Mouse (Mus musculus): ENCODE data around the gene Erc2. TPM values are rescaled to one million over a fixed set of nuclear protein-coding genes. Genes with fewer than 3 reads are reported as not detected.

Erc2 gene
- total and polyA plus RNA-seq, 3 experiments: not detected

- in situ Hi-C loops (cut with MboI; ENCODE audit: low pct_ligation_motif_present, low pct_unique_long_range_greater_than_20kb, low sequenced_read_pairs): no loop called here
- H3K9ac ChIP-seq (ENCODE audit: insufficient read depth, low read depth): no peak overlapping the region
- peaks cover 0 to 5% of the 10 kb centered on the region in 2 experiments; a peak in 1 of 4 replicates for H3K4me1 ChIP-seq (ENCODE audit: control insufficient read depth in 1 of 2, insufficient read depth in 2 of 2)
- no peak overlapping the region for H3K27ac ChIP-seq (ENCODE audit: insufficient read depth, low read depth)
- TF ChIP-seq POLR2A (IDR thresholded peaks at IDR 0.05; ENCODE audit: low read depth, low read length): no peak
- TF ChIP-seq KAT2A (IDR thresholded peaks at IDR 0.05; ENCODE audit: insufficient replicate concordance, low read length): no peak
- no peak for TF ChIP-seq SIN3A (IDR thresholded peaks at IDR 0.05; ENCODE audit: low read length)
- TF ChIP-seq MYC (IDR thresholded peaks at IDR 0.05; ENCODE audit: low read depth, low read length): no peak
- TF ChIP-seq ETS1 (conservative IDR thresholded peaks at IDR 0.05; ENCODE audit: low read depth, low read length): no peak
- no peak for TF ChIP-seq ELF1 (IDR thresholded peaks at IDR 0.05; ENCODE audit: low read depth, low read length)
- TF ChIP-seq ZKSCAN1 (IDR thresholded peaks at IDR 0.05; ENCODE audit: borderline replicate concordance, low read depth, low read length): no peak
- no peak for TF ChIP-seq MEF2A (IDR thresholded peaks at IDR 0.05; ENCODE audit: borderline replicate concordance, low read depth, low read length)
- no peak for TF ChIP-seq RCOR1 (conservative IDR thresholded peaks at IDR 0.05; ENCODE audit: low read depth, low read length)
- TF ChIP-seq IRF4 (IDR thresholded peaks at IDR 0.05; ENCODE audit: low read depth, low read length): no peak
- no peak for TF ChIP-seq USF1 (IDR thresholded peaks at IDR 0.05; ENCODE audit: low read depth, low read length)
- no peak for TF ChIP-seq NELFE (IDR thresholded peaks at IDR 0.05; ENCODE audit: low read depth, low read length)
- H3K9me3 ChIP-seq (replicated peaks; ENCODE audit: low read length): no peaks in the 10 kb centered on the region
- no peaks in the 10 kb centered on the region for H3K79me2 ChIP-seq (replicated peaks; ENCODE audit: control insufficient read depth, extremely low read depth, insufficient read depth, poor library complexity, severe bottlenecking)
- no peak overlapping the region for H3K4me3 ChIP-seq (replicated peaks in 1 of 3; ENCODE audit: low read depth in 2 of 3, low read length in 2 of 3, poor library complexity in 1 of 3)
- dilution Hi-C loops (cut with MboI; ENCODE audit: extremely low pct_ligation_motif_present, extremely low pct_unique_long_range_greater_than_20kb, low sequenced_read_pairs): no loop called here
- DNase-seq (ENCODE audit: extremely low read depth): no peak
- no peak overlapping the region for H3K4me2 ChIP-seq (ENCODE audit: insufficient read depth, low read depth, poor library complexity, severe bottlenecking)
- H3K36me3 ChIP-seq (replicated peaks in 1 of 2; ENCODE audit: control insufficient read depth in 1 of 2, insufficient read depth in 1 of 2, low read length in 1 of 2): no peaks in the 10 kb centered on the region
- H3K27me3 ChIP-seq (replicated peaks): no peaks in the 10 kb centered on the region
Measured at GRCm38 (mm10) chr14:27975661-27976060, 353.4 kb downstream of the Erc2 start.

GRCm38 (mm10) chr14:27984758-27985157 is 362.5 kb downstream of the Erc2 start:
- Histone ChIP-seq H3K27ac (ENCODE audit: insufficient read depth, low read depth) (no peak overlapping the region), H3K9me3 (replicated peaks; ENCODE audit: low read length) (no peaks in the 10 kb centered on the region), H3K27me3 (replicated peaks) (no peaks in the 10 kb centered on the region), H3K4me2 (ENCODE audit: insufficient read depth, low read depth, poor library complexity, severe bottlenecking) (no peak overlapping the region), H3K4me3 (replicated peaks in 1 of 3; ENCODE audit: low read depth in 2 of 3, low read length in 2 of 3, poor library complexity in 1 of 3) (no peak overlapping the region), H3K4me1 (ENCODE audit: control insufficient read depth in 1 of 2, insufficient read depth in 2 of 2) (no peaks in the 10 kb centered on the region; a peak in 1 of 4 replicates), H3K9ac (ENCODE audit: insufficient read depth, low read depth) (no peak overlapping the region), H3K79me2 (replicated peaks; ENCODE audit: control insufficient read depth, extremely low read depth, insufficient read depth, poor library complexity, severe bottlenecking) (no peaks in the 10 kb centered on the region), H3K36me3 (replicated peaks in 1 of 2; ENCODE audit: control insufficient read depth in 1 of 2, insufficient read depth in 1 of 2, low read length in 1 of 2) (no peaks in the 10 kb centered on the region)
- TF ChIP-seq ZKSCAN1 (IDR thresholded peaks at IDR 0.05; ENCODE audit: borderline replicate concordance, low read depth, low read length) (no peak), ETS1 (conservative IDR thresholded peaks at IDR 0.05; ENCODE audit: low read depth, low read length) (no peak), MXI1 (IDR thresholded peaks at IDR 0.05; ENCODE audit: low read depth, low read length) (no peak)
- in situ Hi-C loops (cut with MboI; ENCODE audit: low pct_ligation_motif_present, low pct_unique_long_range_greater_than_20kb, low sequenced_read_pairs) (no loop called here), dilution Hi-C loops (cut with MboI; ENCODE audit: extremely low pct_ligation_motif_present, extremely low pct_unique_long_range_greater_than_20kb, low sequenced_read_pairs) (no loop called here)
- DNase-seq (ENCODE audit: extremely low read depth): no peak

GRCm38 (mm10) chr14:27985201-27985600 is 363.0 kb downstream of the Erc2 start:
- Histone ChIP-seq H3K27me3 (replicated peaks) (no peaks in the 10 kb centered on the region), H3K4me1 (ENCODE audit: control insufficient read depth in 1 of 2, insufficient read depth in 2 of 2) (no peaks in the 10 kb centered on the region; a peak in 1 of 4 replicates), H3K36me3 (replicated peaks in 1 of 2; ENCODE audit: control insufficient read depth in 1 of 2, insufficient read depth in 1 of 2, low read length in 1 of 2) (no peaks in the 10 kb centered on the region), H3K9ac (ENCODE audit: insufficient read depth, low read depth) (no peak overlapping the region), H3K27ac (ENCODE audit: insufficient read depth, low read depth) (no peak overlapping the region), H3K9me3 (replicated peaks; ENCODE audit: low read length) (no peaks in the 10 kb centered on the region), H3K79me2 (replicated peaks; ENCODE audit: control insufficient read depth, extremely low read depth, insufficient read depth, poor library complexity, severe bottlenecking) (no peaks in the 10 kb centered on the region), H3K4me3 (replicated peaks in 1 of 3; ENCODE audit: low read depth in 2 of 3, low read length in 2 of 3, poor library complexity in 1 of 3) (no peak overlapping the region), H3K4me2 (ENCODE audit: insufficient read depth, low read depth, poor library complexity, severe bottlenecking) (no peak overlapping the region)
- no peak for DNase-seq (ENCODE audit: extremely low read depth)
- in situ Hi-C loops (cut with MboI; ENCODE audit: low pct_ligation_motif_present, low pct_unique_long_range_greater_than_20kb, low sequenced_read_pairs): no loop called here
- dilution Hi-C loops (cut with MboI; ENCODE audit: extremely low pct_ligation_motif_present, extremely low pct_unique_long_range_greater_than_20kb, low sequenced_read_pairs): no loop called here
- TF ChIP-seq EP300 (IDR thresholded peaks at IDR 0.05; ENCODE audit: low read length) (no peak), ELF1 (IDR thresholded peaks at IDR 0.05; ENCODE audit: low read depth, low read length) (no peak), ZNF384 (IDR thresholded peaks at IDR 0.05; ENCODE audit: low read depth, low read length) (no peak), ZC3H11A (IDR thresholded peaks at IDR 0.05; ENCODE audit: low read depth, low read length) (no peak), SMC3 (IDR thresholded peaks at IDR 0.05; ENCODE audit: low read depth, low read length) (no peak), MXI1 (IDR thresholded peaks at IDR 0.05; ENCODE audit: low read depth, low read length) (no peak), JUN (IDR thresholded peaks at IDR 0.05; ENCODE audit: insufficient read depth, low read depth, low read length) (no peak), USF2 (conservative IDR thresholded peaks at IDR 0.05; ENCODE audit: low read depth, low read length) (no peak), IRF4 (IDR thresholded peaks at IDR 0.05; ENCODE audit: low read depth, low read length) (no peak), NRF1 (IDR thresholded peaks at IDR 0.05; ENCODE audit: low read depth, low read length) (no peak), KAT2A (IDR thresholded peaks at IDR 0.05; ENCODE audit: insufficient replicate concordance, low read length) (no peak), MYC (IDR thresholded peaks at IDR 0.05; ENCODE audit: low read depth, low read length) (no peak), CTCF (conservative IDR thresholded peaks at IDR 0.05 in 1 of 2, IDR thresholded peaks at IDR 0.05 in 1 of 2; ENCODE audit: low read depth in 2 of 2, low read length in 2 of 2) (no peak), POLR2A (IDR thresholded peaks at IDR 0.05; ENCODE audit: low read depth, low read length) (no peak), USF1 (IDR thresholded peaks at IDR 0.05; ENCODE audit: low read depth, low read length) (no peak), MEF2A (IDR thresholded peaks at IDR 0.05; ENCODE audit: borderline replicate concordance, low read depth, low read length) (no peak), RAD21 (IDR thresholded peaks at IDR 0.05; ENCODE audit: low read depth, low read length) (no peak), CHD2 (IDR thresholded peaks at IDR 0.05; ENCODE audit: low read length) (no peak), MAZ (IDR thresholded peaks at IDR 0.05; ENCODE audit: low read depth, low read length) (no peak)

Measured in CH12.LX (cell line).